Mouse (Mus musculus): ENCODE results near the gene Slc39a2.
"Not testable (repeated sequence)": the region's sequence is repeated elsewhere in the genome, so short reads cannot be mapped to it uniquely, and the experiment has no call there.

Gene Slc39a2

GRCm38 (mm10) chr14:51892191-51892939 lies at the start of gene Slc39a2:
Gene Slc39a2, plus strand, starts transcription at chr14:51892889.
- no peak for DNase-seq (ENCODE audit: low spot score)

- no peak for DNase-seq (ENCODE audit: low spot score)
These were observed 48.8 kb upstream of the Slc39a2 start for GRCm38 (mm10) chr14:51843882-51844281.

DNA sequence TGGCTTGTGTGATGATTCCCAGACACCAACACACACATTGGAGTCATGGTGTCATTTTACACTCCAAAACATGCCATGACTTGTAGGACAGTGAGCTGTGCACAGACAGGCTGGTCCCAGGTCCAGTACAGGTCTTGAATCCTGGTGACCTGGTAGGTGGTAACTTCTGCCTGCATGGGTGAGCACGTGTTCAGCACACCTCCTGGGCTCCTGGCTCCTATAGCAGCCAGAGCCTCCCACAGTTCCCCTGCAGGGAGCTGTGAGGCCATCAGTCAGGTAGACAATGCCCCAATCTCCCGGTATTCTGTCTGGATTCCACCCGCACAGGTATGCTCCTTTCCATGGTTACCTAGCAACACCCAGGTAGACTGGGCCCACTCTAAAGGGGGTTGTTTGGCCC lies 46.1 kb upstream of the Slc39a2 start:
- no peak for DNase-seq (ENCODE audit: low spot score)

DNA sequence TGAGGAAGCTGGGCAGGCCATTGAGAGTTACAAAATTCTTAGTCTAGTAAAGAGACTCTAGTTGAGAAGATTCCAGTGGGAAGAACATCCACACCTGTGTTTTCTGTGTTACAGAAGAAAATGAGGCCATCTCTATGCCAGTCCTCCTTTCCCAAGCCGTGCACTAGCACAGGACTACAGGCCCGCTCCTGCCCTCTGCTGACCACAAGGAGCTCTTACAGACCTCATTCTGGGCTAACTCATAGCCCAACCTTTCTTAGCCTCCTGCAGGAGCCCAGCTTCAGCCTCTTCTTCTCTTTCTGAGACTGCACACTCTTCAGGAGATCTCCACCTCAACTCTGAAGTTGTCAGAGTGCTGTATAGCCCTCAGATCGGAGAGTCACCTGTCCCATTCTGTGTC lies 41.7 kb upstream of the Slc39a2 start:
- not testable (repeated sequence) for DNase-seq (ENCODE audit: low spot score)

- DNase-seq (ENCODE audit: low spot score) = no peak
These were observed 39.3 kb upstream of the Slc39a2 start, which contains the start of gene Ear6 for GRCm38 (mm10) chr14:51853399-51853798. Gene Ear6, plus strand, starts transcription at chr14:51853699.

GRCm38 (mm10) chr14:51855280-51855679 lies 37.4 kb upstream of the Slc39a2 start:
- not testable (repeated sequence) for DNase-seq (ENCODE audit: low spot score)

- not testable (repeated sequence) for DNase-seq (ENCODE audit: low spot score)
These were observed 29.1 kb upstream of the Slc39a2 start for GRCm38 (mm10) chr14:51863603-51864002.

GRCm38 (mm10) chr14:51870756-51871155 lies 21.9 kb upstream of the Slc39a2 start:
- DNase-seq (ENCODE audit: low spot score) = no peak

- DNase-seq (ENCODE audit: low spot score) = no peak
These were observed 20.9 kb upstream of the Slc39a2 start for GRCm38 (mm10) chr14:51871741-51872140.

- no peak for DNase-seq (ENCODE audit: low spot score)
These were observed 15.2 kb upstream of the Slc39a2 start for GRCm38 (mm10) chr14:51877517-51877916.

DNA sequence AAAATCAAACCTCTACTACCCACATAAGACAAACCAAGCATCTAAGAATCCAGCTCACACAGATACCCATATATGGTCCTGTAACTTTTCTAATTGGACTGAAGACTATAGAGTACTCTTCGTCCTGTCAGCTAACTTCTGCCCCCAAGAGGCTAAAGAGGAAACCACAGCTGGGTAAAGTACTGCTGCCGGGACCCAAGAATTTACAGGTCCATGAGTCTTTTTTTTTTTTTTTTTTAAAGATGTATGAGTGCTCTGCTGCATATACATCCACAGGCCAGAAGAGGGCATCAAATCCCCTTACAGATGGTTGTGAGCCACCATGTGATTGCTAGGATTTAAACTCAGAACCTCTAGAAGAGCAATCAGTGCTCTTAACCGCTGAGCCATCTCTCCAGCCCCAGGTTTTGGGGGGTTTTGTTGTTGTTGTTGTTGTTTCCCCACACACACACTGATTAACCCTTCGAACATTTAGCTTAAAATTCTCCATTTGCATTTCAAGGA lies 9.1 kb upstream of the Slc39a2 start:
- peak; percentile 79 for DNase-seq (ENCODE audit: low spot score)

DNA sequence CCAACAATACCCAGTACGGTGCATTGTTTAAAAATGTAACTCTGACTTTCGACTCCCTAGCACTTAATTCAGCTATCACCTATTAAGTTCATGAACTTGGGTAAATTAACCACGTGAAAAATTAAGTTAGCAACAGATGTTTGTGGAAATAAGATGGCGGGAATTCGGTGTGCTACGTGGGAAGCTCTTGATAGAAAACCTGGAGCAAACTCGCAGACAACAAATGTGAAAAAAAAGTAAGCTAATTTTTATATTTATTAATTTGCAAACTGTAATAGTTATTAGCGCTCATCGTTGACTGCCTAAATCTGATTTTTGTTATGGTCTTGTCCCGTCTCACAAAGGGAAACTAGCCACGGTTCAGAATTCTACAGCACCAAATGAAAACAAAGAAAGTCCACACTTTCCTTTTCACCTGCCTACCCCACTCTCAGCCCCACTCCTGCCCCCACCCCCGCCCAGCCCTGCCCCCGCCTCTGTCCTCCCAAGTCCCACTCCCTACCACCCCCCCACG lies 8.6 kb upstream of the Slc39a2 start:
- DNase-seq (ENCODE audit: low spot score) = no peak

DNA sequence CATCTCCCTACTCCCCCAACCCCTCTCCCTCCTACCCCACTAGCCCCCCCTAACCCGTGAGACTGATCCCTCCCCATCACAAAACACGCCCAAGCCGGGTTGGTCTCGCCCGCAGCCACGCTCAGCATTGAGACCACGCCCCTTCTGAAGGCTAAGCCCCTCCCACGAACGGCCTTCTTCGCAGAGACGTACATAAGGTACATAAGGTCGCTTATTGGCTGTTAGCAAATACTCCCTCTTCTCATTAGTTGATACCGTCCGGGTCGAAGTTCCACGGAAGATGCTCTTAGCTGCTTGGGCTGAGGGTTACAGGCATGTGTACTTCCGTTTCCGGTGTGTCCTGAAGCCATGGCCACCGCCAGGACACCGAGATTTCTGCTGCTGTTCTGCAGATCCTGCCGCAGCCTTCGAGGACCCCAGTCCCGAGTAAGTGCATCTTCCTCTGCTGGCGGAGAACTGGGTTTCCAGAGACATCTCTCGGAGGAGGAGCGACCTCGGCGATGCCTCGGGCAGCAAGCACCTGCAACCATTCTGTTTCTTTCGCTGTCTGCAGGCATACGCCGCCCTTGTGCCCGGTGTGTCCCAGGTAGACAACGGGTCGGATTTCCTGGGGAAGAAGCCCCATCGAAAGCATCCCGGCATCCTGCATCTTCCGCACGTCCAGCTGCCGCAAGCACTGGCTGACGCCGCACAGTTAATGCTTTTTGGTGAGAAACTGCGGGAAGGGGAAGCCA lies 7.9 kb upstream of the Slc39a2 start, which contains the start of gene Mettl17:
Gene Mettl17 (plus strand): TSS at position 245 of the 734 bp plus-strand sequence.
- peak; percentile 97 for DNase-seq (ENCODE audit: low spot score)

GRCm38 (mm10) chr14:51886051-51886450 lies 6.6 kb upstream of the Slc39a2 start:
- no peak for DNase-seq (ENCODE audit: low spot score)

DNA sequence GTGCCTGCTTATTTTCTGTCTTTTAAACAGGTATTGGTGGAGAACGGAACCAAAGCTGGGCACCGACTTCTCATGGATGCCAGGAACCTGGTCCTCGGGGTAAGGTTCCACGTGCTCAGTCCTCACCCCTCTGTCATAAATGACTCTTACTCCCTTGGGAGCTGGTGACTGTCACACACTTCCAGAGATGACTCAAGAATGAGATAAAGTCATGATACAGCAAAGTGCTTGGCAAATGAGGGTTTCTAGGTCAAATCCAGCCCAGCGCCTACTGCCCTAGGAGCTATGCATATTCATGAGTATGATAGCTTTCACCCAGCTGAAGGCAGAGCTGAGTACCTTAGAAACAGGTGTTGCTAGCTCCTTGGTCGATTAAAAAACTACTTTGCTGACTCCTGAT lies 2.9 kb upstream of the Slc39a2 start:
- DNase-seq (ENCODE audit: low spot score) = no peak

DNA sequence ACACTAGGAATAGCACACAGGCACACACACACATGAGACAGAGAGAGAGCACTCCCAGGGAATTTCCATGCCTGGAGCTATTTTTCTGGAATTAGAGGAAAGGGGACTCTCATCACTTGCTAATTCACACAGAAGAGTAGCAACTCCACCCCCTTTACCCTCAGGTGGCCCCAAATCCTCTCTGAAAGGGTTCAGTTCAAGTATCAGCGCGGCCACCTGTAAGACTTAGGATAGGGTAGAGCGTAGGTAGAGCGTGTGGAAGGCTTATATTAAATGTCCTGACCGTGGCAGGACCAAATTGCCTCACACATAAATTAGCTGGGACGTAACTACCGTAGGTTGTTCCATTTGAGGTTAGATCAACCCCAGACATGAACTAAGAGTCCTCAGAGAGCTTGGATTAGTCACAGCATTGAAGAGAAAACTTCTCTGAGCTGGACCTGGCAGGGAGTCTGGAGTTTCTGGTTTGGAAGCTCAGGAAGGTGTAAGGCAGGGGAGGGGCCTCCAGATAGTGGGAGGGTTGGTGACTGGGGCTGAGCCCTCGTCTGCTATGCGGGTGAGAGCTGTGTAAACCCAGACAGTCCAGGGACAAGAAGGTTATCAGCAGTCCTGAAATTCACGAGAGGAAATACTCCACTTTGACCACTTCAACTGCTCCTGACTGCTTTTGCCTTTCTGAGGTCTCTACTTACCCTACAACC lies 555 bp downstream of the Slc39a2 start:
- DNase-seq (ENCODE audit: low spot score) = no peak

DNA sequence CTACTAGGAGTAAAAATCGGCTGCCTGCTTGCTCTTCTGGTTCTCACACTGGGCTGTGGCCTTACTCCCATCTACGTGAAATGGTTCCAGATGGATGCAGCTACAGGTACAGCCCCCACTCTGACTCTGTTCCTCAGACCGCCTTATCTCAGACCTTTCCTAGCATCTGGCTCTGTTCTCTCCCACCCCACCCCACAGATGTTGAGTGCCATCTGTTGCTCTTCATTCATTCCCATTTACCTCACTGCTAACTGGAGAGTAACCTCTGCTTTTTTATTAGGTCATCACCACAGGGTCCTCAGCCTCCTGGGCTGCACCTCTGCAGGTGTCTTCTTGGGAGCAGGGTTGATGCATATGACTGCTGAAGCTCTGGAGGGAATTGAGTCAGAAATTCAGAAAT lies 1.1 kb downstream of the Slc39a2 start:
- DNase-seq (ENCODE audit: low spot score) = no peak

DNA sequence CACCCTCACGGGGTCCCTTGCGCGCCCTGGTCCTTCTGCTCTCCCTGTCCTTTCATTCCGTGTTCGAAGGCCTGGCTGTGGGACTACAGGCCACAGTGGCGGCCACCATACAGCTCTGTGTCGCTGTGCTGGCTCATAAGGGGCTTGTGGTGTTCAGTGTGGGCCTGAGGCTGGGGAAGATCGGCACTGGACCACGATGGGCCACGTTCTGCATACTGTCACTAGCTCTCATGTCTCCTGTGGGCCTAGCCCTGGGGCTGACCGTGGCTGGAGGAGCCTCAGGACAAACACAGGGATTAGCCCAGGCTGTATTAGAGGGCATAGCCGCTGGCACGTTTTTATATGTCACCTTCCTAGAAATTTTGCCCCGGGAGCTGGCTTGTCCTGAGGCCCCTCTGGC lies 2.4 kb downstream of the Slc39a2 start:
- DNase-seq (ENCODE audit: low spot score) = no peak

DNA sequence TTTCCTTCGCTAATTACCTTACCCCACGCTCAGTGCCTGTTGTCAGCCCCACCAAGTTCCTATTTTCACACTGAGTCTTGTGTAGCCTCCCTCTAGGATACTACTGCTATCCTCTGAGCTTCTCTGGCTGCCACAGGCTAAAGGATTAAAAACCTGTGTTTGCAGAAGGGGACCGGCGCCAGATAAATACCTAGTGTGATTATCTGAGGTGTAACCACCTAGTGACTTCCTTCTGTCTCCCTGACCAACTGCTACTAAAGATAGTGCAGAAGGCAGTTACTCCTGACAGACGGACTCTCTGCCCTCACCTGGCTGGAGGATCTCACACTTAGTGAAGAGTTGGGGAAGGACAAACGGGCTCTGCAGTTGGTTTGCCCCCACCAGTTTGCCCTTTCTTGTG lies 3.3 kb downstream of the Slc39a2 start:
- DNase-seq (ENCODE audit: low spot score) = no peak

GRCm38 (mm10) chr14:51896539-51897170 lies 4.0 kb downstream of the Slc39a2 start:
- DNase-seq (ENCODE audit: low spot score) = no peak

DNA sequence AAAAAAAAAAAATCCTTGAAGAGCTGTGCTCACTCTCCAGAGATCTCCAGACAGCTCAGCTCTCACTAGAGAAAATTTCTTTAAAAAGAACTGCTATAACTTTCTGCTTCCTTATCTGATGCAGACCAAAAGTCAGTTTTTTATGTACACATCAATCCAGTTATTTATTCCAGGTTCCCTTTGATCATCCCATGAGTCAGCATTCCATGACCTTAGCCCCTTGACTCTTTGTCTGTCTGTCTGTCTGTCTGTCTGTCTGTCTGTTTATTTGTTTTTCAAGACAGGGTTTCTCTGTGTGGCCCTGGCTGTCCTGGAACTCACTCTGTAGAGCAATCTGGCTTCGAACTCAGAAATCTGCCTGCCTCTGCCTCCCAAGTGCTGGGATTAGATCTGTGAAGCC lies 6.7 kb downstream of the Slc39a2 start:
- DNase-seq (ENCODE audit: low spot score) = no peak

All from yolk sac, embryonic 10.5 days (tissue).